Mouse (Mus musculus): ENCODE data around the gene Abtb2. TPM values are rescaled to one million over a fixed set of nuclear protein-coding genes. Genes with fewer than 3 reads are reported as not detected.

The Abtb2 gene
- total RNA-seq, 1 experiment: 5.5 TPM

- in situ Hi-C loops (cut with MboI; ENCODE audit: low sequenced_read_pairs in 2 of 2, unreplicated experiment in 2 of 2): no loop called here
- no peaks in the 10 kb centered on the region for H3K36me3 ChIP-seq (ENCODE audit: control insufficient read depth, insufficient read depth, low read length, poor library complexity, severe bottlenecking)
- TF ChIP-seq CHD2 (IDR thresholded peaks at IDR 0.05; ENCODE audit: low read depth, low read length) (no peak), ZC3H11A (IDR thresholded peaks at IDR 0.05; ENCODE audit: borderline replicate concordance, low read depth, low read length) (no peak), HCFC1 (IDR thresholded peaks at IDR 0.05; ENCODE audit: borderline replicate concordance, insufficient read depth, low read length) (no peak), ZNF384 (IDR thresholded peaks at IDR 0.05; ENCODE audit: low read depth, low read length) (no peak), MAFK (IDR thresholded peaks at IDR 0.05; ENCODE audit: insufficient read depth, low read depth, low read length) (no peak)
- H3K9ac ChIP-seq (ENCODE audit: insufficient read depth, low read depth, low read length, poor library complexity, severe bottlenecking): no peak overlapping the region
- no peaks in the 10 kb centered on the region for H3K9me3 ChIP-seq (ENCODE audit: control insufficient read depth, insufficient read depth, low read depth, low read length)
- H3K4me1 ChIP-seq (ENCODE audit: control insufficient read depth in 2 of 2, insufficient read depth in 2 of 2, low read length in 2 of 2, poor library complexity in 1 of 2): no peaks in the 10 kb centered on the region
- no peak for DNase-seq (ENCODE audit: low read depth, low spot score)
- H3K4me3 ChIP-seq (ENCODE audit: insufficient read depth in 1 of 2, low read depth in 1 of 2, low read length in 2 of 2, poor library complexity in 1 of 2, severe bottlenecking in 1 of 2): no peak overlapping the region
- H3K27ac ChIP-seq (ENCODE audit: insufficient read depth, low read depth, low read length, poor library complexity, severe bottlenecking): no peak overlapping the region
Observed at GRCm38 (mm10) chr2:103591742-103592590, 25.9 kb downstream of the Abtb2 start.

- no peak overlapping the region for H3K27ac ChIP-seq (ENCODE audit: insufficient read depth, low read depth, low read length, poor library complexity, severe bottlenecking)
- no peak overlapping the region for H3K4me3 ChIP-seq (ENCODE audit: insufficient read depth in 1 of 2, low read depth in 1 of 2, low read length in 2 of 2, poor library complexity in 1 of 2, severe bottlenecking in 1 of 2)
- in situ Hi-C loops (cut with MboI; ENCODE audit: low sequenced_read_pairs in 2 of 2, unreplicated experiment in 2 of 2): no loop called here
- TF ChIP-seq HCFC1 (IDR thresholded peaks at IDR 0.05; ENCODE audit: borderline replicate concordance, insufficient read depth, low read length): no peak
- TF ChIP-seq ZC3H11A (IDR thresholded peaks at IDR 0.05; ENCODE audit: borderline replicate concordance, low read depth, low read length): no peak
- TF ChIP-seq CHD2 (IDR thresholded peaks at IDR 0.05; ENCODE audit: low read depth, low read length): no peak
- TF ChIP-seq ZNF384 (IDR thresholded peaks at IDR 0.05; ENCODE audit: low read depth, low read length): no peak
- TF ChIP-seq MAFK (IDR thresholded peaks at IDR 0.05; ENCODE audit: insufficient read depth, low read depth, low read length): no peak
- no peak overlapping the region for H3K9ac ChIP-seq (ENCODE audit: insufficient read depth, low read depth, low read length, poor library complexity, severe bottlenecking)
- H3K9me3 ChIP-seq (ENCODE audit: control insufficient read depth, insufficient read depth, low read depth, low read length): no peaks in the 10 kb centered on the region
- DNase-seq (ENCODE audit: low read depth, low spot score): no peak
- no peaks in the 10 kb centered on the region for H3K4me1 ChIP-seq (ENCODE audit: control insufficient read depth in 2 of 2, insufficient read depth in 2 of 2, low read length in 2 of 2, poor library complexity in 1 of 2)
- H3K36me3 ChIP-seq (ENCODE audit: control insufficient read depth, insufficient read depth, low read length, poor library complexity, severe bottlenecking): no peaks in the 10 kb centered on the region
Observed at GRCm38 (mm10) chr2:103592591-103592929, 26.4 kb downstream of the Abtb2 start.

DNA sequence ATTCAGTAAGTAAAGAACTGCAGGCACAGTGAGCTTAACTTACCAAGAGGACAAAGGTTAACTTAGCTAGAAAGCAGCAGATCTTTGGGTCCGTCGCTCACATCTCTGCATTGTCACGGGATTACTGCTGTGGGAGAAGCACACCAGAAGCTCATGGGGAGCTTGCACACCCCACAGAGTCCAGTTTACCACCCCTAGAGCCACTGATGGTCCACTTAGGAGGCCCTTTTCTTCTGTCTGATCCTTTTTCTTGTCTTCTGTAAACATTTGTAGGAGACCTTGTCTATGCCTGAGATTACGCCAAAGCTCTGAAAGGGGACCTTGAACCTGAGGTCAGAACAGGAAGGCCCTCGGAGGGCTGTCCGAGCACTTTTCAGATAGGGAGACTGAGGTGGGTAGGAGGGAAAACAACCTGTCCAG lies 28.5 kb downstream of the Abtb2 start:
- no peaks in the 10 kb centered on the region for H3K36me3 ChIP-seq (ENCODE audit: control insufficient read depth, insufficient read depth, low read length, poor library complexity, severe bottlenecking)
- H3K9ac ChIP-seq (ENCODE audit: insufficient read depth, low read depth, low read length, poor library complexity, severe bottlenecking): no peak overlapping the region
- in situ Hi-C loops (cut with MboI; ENCODE audit: low sequenced_read_pairs in 2 of 2, unreplicated experiment in 2 of 2): no loop called here
- TF ChIP-seq CHD2 (IDR thresholded peaks at IDR 0.05; ENCODE audit: low read depth, low read length): no peak
- no peak for TF ChIP-seq MAFK (IDR thresholded peaks at IDR 0.05; ENCODE audit: insufficient read depth, low read depth, low read length)
- no peak for TF ChIP-seq ZNF384 (IDR thresholded peaks at IDR 0.05; ENCODE audit: low read depth, low read length)
- H3K9me3 ChIP-seq (ENCODE audit: control insufficient read depth, insufficient read depth, low read depth, low read length): no peaks in the 10 kb centered on the region
- no peak overlapping the region for H3K27ac ChIP-seq (ENCODE audit: insufficient read depth, low read depth, low read length, poor library complexity, severe bottlenecking)
- no peak overlapping the region for H3K4me3 ChIP-seq (ENCODE audit: insufficient read depth in 1 of 2, low read depth in 1 of 2, low read length in 2 of 2, poor library complexity in 1 of 2, severe bottlenecking in 1 of 2)
- H3K4me1 ChIP-seq (ENCODE audit: control insufficient read depth in 2 of 2, insufficient read depth in 2 of 2, low read length in 2 of 2, poor library complexity in 1 of 2): no peaks in the 10 kb centered on the region
- no peak for DNase-seq (ENCODE audit: low read depth, low spot score)

DNA sequence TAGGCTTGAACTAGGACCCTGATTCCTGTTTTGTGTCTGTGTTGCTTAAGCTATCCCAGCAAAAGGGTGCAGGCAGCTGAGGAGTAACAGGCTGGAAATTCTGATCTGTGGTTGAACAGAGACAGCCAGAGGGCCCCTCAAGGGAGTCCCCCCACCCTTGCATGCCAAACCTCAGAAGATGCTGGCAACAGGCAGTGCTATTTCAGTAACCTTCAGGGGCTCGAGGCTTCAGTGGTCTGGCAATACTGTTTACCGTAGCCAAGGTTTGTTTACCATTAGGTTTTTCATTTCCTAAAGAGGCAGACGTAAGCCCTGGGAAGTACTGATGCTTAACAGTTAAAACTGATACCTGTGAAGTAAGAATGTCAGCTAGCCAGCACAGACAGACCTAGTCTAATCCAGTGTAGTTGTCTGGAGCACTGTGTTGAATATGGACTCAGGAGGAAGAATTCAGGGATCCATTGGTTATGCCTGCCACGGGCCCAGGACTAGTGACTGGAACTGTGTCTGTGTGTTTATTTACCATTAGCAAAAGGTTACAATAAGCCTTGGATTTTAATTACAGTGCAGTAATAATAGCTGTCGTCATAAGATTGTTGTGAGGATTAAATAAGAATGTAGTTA lies 29.0 kb downstream of the Abtb2 start:
- no peak for DNase-seq (ENCODE audit: low read depth, low spot score)
- no peak overlapping the region for H3K9ac ChIP-seq (ENCODE audit: insufficient read depth, low read depth, low read length, poor library complexity, severe bottlenecking)
- in situ Hi-C loops (cut with MboI; ENCODE audit: low sequenced_read_pairs in 2 of 2, unreplicated experiment in 2 of 2): no loop called here
- 0 out of 4 replicates have a peak, but pooled peaks cover 0 to under 1% of the 10 kb centered on the region in 2 experiments for H3K4me1 ChIP-seq (ENCODE audit: control insufficient read depth in 2 of 2, insufficient read depth in 2 of 2, low read length in 2 of 2, poor library complexity in 1 of 2)
- H3K27ac ChIP-seq (ENCODE audit: insufficient read depth, low read depth, low read length, poor library complexity, severe bottlenecking): no peak overlapping the region
- no peaks in the 10 kb centered on the region for H3K9me3 ChIP-seq (ENCODE audit: control insufficient read depth, insufficient read depth, low read depth, low read length)
- H3K4me3 ChIP-seq (ENCODE audit: insufficient read depth in 1 of 2, low read depth in 1 of 2, low read length in 2 of 2, poor library complexity in 1 of 2, severe bottlenecking in 1 of 2): no peak overlapping the region
- no peak for TF ChIP-seq MAFK (IDR thresholded peaks at IDR 0.05; ENCODE audit: insufficient read depth, low read depth, low read length)
- TF ChIP-seq HCFC1 (IDR thresholded peaks at IDR 0.05; ENCODE audit: borderline replicate concordance, insufficient read depth, low read length): no peak
- TF ChIP-seq ZNF384 (IDR thresholded peaks at IDR 0.05; ENCODE audit: low read depth, low read length): no peak
- no peak for TF ChIP-seq CHD2 (IDR thresholded peaks at IDR 0.05; ENCODE audit: low read depth, low read length)
- TF ChIP-seq ZC3H11A (IDR thresholded peaks at IDR 0.05; ENCODE audit: borderline replicate concordance, low read depth, low read length): no peak
- no peaks in the 10 kb centered on the region for H3K36me3 ChIP-seq (ENCODE audit: control insufficient read depth, insufficient read depth, low read length, poor library complexity, severe bottlenecking)

Measured in ES-E14 (cell line).